Mouse (Mus musculus): Measurements from ENCODE around the gene Stat5b.

GRCm38 (mm10) chr11:100849456-100850037 lies 977 bp downstream of the Stat5b start:
- TF ChIP-seq POLR2A (IDR thresholded peaks at IDR 0.05; ENCODE audit: low read depth, low read length) (no peak), CTCF (IDR thresholded peaks at IDR 0.05; ENCODE audit: borderline replicate concordance, insufficient read depth, low read length) (no peak)
